Mouse (Mus musculus): ENCODE measurements around the gene Olfr288.

Olfr288 gene

DNA sequence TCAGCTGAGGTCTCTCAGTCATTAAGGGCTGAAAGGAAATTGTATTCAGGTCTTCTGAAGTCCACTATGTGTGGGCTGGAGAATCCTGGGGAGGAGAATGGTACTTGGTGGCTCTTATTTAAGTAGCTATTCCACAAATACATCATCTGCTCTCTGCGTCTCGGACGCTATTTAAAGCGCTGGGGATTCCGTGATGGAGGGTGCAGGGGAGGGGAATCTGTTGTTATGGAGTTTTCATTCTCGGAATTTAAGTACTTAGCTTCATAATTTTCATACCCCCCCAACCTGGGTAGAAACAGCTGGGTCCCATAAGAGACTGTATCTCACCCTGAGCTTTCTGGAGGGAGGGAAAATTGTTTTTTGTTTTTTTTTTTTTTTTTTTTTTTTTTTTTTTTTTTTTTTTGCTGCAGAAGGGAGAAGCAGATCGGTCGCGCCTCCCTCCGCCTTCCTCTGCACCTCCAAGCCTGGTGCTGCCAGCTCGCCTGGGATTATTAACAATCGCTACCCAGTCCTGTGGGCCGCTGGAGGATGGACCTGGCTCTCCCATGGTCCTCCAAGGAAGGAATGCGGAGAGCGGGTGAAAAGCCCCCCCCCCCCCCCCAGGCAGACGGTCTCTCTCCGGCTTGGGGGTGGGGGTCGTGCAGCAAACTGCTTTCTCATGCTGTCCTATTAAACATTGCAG is 28.2 kb downstream of the Olfr288 start, which contains the start of gene Ccdc184:
Gene Ccdc184 (plus strand): TSS at position 196 of the 682 bp plus-strand sequence.
- no peak for DNase-seq (ENCODE audit: low read depth in 1 of 2, low spot score in 2 of 2)

DNA sequence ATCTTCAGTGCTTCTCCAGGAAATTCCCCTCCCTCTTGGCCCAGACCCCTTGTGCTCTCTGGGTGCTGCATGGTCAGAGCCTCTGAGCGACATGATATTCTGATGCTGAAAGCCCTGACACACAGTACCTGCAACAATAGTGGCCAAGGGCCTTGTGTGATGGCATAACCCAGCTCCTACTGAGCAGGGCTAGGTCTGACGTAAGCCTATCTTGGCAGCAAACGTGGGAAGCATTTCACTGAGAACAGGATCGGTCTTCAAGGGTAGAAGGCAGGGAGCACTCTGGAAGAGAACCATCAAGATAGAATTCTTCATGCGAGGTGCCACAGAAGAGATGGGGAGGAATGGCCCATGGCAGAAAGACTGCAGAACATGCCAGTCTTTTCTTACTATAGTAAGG is 29.8 kb downstream of the Olfr288 start, which contains the start of gene Asb8:
Gene Asb8 (minus strand): TSS at position 101 of the 400 bp plus-strand sequence.
- DNase-seq (ENCODE audit: low read depth in 1 of 2, low spot score in 2 of 2): no peak

DNA sequence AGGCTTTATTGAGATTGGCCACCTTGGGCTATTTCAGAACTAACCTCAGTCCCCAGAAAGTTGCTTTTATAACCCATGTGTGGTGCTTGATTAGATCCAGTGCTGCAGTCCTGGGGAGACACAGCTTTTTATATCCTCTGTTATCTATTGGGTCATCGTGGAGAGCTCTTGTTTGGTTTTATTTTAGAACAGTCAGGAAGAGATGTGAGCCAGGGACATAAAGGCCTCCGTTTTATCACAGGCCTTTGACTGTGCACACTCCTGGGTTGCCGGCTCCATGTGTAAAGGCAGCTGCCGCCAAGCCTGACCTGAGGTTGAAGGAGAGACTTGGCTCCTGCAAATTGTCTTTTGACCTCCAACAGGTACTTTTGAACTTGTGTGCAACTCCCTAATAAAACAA is 32.8 kb downstream of the Olfr288 start:
- no peak for DNase-seq (ENCODE audit: low read depth in 1 of 2, low spot score in 2 of 2)

DNA sequence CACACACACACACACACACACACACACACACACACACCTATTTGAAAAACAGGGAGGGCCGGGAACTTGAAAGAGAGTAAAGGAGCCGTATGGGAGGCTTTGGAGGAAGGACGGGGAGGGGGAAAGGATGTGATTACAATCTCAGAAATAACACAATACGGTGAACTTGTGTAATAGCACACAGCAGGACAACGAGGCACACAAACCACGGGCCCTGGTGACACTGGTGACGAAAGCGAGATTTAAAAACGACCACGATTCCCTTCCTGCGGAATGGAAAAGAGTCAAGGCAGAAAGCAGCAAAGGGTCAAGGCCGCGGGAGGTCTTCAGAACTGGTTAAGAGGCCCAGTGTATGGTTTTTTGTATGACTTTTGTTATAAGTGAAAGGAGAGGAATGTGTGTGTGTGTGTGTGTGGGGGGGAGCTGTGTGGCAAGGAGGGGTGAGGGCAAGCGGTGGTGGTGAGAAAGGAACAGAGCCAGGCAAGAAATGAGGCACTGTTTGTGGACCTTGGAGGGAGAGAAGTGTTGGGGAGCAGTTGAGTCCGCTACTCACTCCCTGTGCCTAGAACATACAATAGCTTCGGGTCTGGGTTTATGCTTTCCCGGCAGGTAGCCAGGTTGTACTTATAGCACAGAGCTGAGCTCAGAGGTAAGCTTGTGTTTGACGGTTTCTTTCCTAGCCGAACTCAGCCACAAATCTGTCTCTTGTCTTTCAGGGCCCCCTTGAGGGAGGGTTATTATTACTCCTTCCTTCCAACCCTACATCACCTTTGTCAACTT is 34.1 kb downstream of the Olfr288 start:
- DNase-seq (ENCODE audit: low read depth in 1 of 2, low spot score in 2 of 2): no peak

DNA sequence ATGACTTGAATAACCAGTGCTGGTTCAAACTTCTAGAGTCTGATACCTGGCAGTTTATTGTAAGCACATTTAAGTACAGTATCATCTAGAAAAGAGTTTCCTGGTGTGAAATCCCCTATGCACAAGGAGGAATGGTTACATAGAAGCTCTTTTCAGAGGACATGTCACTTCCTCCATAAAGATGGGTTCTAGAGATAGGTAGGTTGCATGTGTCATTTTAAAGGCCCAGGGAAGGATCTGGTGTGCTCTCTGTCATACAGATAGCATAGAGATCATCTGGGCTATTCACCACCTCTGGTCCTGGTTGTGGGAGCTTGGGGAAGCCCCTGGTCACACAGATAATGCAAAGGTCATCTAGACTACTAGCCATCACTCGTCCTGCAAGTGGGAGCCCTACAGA is 38.1 kb downstream of the Olfr288 start:
- DNase-seq (ENCODE audit: low read depth in 1 of 2, low spot score in 2 of 2): no peak

DNA sequence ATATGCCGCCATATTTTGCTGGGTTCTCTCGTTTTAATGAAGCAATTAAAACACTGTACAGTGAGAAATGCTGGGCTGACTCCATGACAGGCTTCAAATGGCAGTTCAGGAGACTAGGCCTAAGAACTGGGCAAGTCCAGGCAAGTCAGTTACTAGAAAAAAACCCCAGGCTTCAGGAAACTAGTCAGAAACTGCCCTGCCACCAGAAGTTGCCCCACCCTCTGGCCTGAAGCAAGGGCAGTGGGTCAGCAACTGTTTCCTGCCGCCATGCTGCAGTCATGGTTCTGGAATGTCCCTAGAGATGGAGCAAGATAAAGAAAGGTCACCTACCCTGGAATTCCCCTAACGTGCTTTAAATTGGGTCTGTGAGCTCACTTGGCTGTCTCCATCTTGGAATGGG is 39.4 kb downstream of the Olfr288 start:
- no peak for DNase-seq (ENCODE audit: low read depth in 1 of 2, low spot score in 2 of 2)

DNA sequence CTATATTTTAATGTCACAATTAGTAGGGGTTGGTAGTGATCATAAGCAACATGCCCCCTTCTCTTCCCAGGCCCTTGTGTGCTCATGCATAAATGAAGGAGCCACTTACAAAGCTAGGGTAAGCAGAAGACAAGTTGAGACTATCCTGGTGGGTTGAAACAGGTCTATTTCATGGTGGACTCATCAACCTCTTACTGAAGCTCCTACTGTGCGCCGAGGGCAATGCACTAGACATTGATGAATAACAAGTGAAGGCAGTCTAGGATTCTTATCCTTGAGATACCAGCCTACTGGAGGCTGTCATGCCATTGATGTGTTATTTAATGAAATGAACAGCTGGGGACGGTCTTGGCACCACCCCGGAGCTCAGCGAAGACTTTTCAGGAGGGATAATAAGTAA is 40.1 kb downstream of the Olfr288 start:
- DNase-seq (ENCODE audit: low read depth in 1 of 2, low spot score in 2 of 2): no peak

DNA sequence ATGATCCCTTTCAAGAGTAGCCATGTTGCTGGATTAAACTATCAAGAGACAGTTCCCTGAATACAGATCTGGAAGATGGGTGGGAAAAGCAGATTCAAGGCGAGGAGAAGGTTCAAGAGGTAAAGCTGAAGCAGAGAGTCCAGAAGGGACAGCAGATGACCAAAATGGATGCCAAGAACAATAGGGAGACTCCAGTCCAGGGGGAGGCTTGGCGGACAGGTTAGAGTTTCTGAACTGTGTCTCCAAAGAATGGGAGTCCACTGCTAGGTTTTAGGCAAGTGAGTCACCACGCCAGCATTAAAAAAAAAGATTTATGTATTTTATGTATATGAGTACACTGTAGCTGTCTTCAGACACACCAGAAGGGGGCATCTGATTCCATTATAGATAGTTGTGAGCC is 40.7 kb downstream of the Olfr288 start:
- DNase-seq (ENCODE audit: low read depth in 1 of 2, low spot score in 2 of 2): no peak

DNA sequence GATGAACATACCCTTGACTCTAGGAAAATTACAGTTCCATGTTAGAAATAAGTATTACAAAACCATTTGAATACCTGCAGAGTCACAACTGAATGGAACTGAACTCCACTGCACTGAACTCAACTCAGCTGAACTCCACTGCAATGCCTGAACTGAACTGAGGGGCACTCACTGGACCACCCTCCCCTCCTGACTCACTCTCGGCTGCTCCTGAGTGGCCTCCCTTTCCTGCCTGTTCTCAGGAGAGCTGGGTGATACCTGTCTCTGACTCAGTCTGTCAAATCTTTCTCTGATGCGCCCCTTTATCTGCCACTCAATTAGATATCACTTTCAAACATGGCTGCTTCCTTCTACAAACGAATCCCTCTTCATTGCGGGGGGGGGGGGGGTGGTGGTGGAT is 41.2 kb downstream of the Olfr288 start:
- DNase-seq (ENCODE audit: low read depth in 1 of 2, low spot score in 2 of 2): no peak

DNA sequence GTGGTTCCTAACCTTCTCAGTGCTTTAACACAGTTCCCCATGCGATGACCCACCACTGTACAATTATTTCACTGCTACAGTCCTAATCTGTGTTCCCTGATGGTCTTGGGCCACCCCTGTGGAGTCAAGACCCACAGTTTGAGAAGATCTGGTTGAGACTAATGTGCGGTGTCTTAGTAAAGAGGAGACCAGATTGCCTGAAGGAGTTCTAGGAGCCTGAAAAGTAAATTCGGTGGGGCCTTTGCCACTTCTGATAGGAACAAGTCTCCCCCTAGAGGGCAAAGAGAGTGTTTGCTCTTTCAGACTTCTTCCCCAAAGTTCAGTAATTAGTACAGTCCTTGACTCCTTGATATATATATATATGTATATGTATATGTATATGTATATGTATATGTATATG is 41.7 kb downstream of the Olfr288 start:
- no peak for DNase-seq (ENCODE audit: low read depth in 1 of 2, low spot score in 2 of 2)

DNA sequence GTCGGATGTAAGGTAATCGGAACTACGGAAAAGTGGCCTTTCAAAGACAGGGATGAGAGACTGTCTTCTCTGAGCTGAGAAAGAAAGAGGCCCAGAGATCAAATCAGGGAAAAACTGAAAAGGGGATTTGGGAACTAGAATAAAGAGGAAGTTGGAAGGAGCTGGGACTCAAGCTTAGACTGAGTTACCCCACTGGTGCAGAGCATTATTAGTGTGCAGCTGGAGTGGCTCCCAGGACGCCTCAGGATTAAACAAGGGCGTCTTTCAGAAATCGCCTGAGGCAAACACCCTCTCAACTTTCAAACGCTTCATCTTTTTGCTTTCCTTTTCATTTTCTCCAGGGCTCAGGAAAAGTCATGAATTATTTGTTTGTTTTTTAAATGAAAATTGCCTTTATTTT is 42.4 kb downstream of the Olfr288 start:
- DNase-seq (ENCODE audit: low read depth in 1 of 2, low spot score in 2 of 2): no peak

DNA sequence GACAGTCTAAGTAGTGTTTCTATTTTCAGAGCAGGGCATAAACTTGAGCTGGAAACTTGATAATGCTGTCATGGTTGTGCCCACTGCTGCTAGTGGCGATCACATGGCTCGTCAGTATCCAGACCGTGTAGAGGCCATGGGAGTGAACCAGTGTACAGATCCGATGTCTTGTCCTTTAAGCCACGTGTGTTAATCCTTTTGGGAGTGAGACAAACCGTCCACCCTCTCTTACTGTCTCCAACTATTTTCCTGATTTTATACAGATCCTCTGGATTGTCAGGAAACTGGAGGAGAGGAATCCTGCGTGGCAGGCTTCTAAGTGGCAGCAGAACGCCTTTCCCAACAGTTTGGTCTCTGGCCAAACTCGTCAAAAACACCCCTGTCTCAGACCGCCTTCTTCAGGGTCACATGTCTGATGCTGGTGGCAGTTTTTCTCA is 46.2 kb downstream of the Olfr288 start:
- no peak for DNase-seq (ENCODE audit: low read depth in 1 of 2, low spot score in 2 of 2)

DNA sequence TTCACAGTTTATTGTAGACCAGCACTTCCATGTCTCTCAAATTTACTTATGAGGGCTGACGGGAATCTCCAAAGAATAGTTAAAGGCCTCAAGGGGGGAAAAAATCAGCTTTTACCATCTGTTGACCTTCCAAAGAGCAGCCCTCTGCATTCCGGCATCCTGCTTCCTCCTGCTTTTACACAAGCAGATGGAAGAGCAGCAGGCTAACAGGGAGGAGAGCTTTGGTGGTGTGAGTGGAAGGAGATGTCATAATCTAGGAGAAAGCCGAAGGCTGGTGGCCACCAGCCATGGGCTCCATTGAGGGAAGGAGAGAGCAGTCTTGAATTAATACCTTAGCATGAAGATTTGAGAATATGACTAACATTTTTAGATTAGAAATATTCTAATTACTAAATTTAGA is 47.0 kb downstream of the Olfr288 start:
- DNase-seq (ENCODE audit: low read depth in 1 of 2, low spot score in 2 of 2): no peak

DNA sequence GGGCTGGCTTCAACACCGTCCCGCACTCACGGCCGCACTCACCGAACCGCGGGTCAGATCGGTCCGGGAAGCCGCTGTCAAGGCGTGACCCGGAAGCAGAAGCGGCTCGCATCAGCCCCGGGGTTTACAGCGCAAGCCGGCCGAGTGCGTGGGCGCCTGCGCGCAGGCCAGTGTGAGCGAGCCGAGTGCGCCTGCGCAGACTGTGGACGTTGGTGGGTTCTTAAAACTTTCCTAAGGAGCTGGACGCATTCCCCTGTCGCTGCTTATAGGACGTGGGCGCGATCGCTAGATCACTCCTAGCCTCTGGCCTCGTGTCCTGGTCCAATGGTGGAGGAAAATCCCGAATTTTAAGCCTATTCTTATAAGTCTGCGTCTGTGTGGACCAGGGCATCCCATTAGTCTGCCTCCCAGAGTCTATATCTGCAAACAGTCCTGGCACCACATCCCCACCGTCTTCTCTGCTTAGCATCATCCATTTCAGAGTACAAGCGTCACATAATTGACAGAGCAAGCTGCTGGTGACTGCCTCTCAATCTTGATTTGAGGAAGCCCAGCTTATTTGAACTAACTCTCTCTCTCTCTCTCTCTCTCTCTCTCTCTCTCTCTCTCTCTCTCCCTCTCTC is 49.7 kb downstream of the Olfr288 start:
- DNase-seq (ENCODE audit: low read depth in 1 of 2, low spot score in 2 of 2): peak; percentile 55 to 78

DNA sequence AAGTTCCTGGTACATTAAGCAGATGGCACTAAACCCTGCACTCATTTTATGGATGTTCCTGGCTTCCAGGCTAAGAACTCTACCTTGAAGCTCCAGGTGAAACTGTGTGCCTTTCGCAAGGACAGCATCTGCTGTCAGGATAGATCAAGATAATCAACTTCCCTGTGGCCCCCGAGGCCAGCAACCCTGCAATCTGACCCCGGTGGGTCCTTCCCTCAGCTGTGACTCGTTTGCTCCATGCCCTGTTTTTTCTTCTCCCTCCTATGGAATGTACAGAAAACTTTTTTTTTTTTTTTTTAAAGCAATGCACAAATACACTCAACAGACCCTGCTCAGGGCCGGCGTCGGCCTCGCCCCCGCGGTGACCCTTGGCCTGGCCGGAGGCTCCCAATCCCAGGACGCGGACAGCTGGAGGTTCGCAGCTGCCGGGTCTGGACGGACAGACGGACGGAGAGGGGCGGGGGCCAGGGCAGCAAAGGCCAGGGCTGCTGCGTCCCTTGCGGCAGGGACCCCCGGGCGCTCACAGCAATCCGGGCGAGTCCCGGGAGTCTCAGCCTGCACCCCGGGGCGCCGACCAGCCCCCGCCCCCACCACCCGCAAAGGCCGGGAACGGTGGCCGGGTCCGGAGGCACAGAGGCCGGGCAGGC is 50.4 kb downstream of the Olfr288 start:
- no peak for DNase-seq (ENCODE audit: low read depth in 1 of 2, low spot score in 2 of 2)

DNA sequence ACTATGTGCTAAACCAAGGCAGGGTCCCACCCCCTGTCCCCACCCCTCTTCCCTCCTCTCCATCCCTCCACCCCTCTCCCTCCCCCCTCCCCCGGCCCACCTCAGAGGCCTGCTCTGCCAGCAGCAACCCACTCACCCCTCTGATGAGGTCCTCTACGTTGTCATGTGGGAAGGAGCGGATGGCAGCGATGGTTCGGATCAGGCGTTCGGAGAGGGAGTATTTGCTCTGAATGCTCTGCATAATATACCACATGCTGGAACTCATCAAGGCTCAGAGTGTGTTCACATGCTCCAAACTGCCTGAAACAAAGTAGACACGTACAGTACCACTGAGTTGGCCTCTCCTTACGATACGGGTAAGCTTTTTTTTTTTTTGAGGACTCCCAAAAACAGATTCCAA is 52.8 kb downstream of the Olfr288 start:
- DNase-seq (ENCODE audit: low read depth in 1 of 2, low spot score in 2 of 2): no peak

DNA sequence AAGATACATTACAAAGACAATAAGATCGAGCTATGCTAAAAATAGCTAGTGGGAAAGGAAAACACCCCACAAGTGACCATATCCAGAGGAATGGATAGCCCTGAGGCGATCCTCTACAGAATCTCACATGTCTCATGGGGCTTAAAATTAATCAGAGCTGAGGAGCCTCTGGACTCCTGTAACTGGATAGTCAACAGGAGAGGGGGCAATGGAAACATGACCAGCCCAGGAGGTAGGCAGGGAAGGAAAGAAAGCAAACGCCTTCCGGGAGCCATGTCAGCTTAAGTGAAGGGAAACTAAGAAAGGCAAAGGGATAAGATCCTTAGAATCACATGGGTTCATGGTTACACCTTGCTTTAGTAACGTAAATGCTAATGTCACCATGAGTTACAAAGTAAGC is 54.5 kb downstream of the Olfr288 start:
- DNase-seq (ENCODE audit: low read depth in 1 of 2, low spot score in 2 of 2): no peak

DNA sequence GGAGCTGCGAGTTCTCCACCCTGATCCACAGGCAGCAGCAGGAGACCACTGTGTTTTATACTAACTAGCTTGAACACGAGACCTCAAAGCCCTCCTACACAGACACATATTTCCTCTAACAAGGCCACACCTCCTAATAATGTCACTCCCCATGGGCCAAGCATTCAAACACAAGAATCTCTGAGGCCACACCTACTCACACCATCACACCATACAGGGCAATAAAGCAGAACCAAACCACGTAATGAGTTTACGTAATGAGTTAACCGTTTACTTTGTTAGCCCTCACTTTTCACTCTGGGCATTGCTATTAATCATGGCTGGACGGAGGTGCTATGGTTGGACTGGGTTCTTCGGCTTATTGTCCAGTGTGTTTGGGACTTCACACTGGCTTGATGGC is 55.6 kb downstream of the Olfr288 start:
- DNase-seq (ENCODE audit: low read depth in 1 of 2, low spot score in 2 of 2): no peak

DNA sequence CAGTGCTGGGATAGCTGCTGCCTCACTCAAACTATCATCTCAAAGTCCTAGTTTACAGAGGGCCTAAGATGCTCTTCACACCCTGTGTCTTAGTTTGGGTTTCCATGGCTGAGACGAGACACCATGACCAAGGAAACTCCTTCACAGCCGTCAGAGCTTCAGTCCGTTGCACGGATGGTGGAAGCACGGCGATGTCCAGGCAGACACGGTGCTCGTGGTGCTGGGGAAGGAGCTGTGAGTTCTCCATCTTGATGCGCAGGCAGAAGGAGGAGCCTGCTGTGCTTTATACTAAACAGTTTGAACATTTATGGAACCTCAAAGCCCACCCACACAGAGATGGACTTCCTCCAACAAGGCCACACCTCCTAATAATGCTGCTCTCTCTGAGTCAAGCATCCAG is 58.5 kb downstream of the Olfr288 start:
- DNase-seq (ENCODE audit: low read depth in 1 of 2, low spot score in 2 of 2): no peak

Data from monocyte, adult 2 months (primary cell).